Mouse (Mus musculus) liver, postnatal 0 days (tissue): ENCODE data around the gene Cers5. TPM values are rescaled to one million over a fixed set of nuclear protein-coding genes. Genes with fewer than 3 reads are reported as not detected.
A peak's percentile ranks its signal among the peaks of the same experiment; 100 is the strongest.

Source experiments
- ATAC-seq: fragments of 200-750 bp; cut with Nextera tagmentation; 2 replicates; pipeline ENCODE4 v1.8.0; 2017; ENCODE audit warnings: mild to moderate bottlenecking, moderate library complexity
- DNase-seq: peaks from one replicate; pipeline ENCODE4 v3.0.0-alpha.2; 2016
- H3K27ac ChIP-seq: fragments of 300-500 bp; sonication (generic); 2 replicates; pipeline ENCODE4 v1.5.1; 2014; ENCODE audit warnings: antibody characterized with exemption, moderate library complexity, mild to moderate bottlenecking, low read depth
- H3K27me3 ChIP-seq: fragments of 300-500 bp; sonication (generic); 2 replicates; pipeline ENCODE4 v1.6.1; 2014; ENCODE audit warnings: low read length, control low read depth, mixed read lengths; ENCODE audit not compliant: insufficient read depth
- H3K36me3 ChIP-seq: fragments of 300-500 bp; sonication (generic); replicated peaks from 2 replicates; pipeline ENCODE4 v1.6.1; 2014; ENCODE audit warnings: mild to moderate bottlenecking, control low read depth, low read length, moderate library complexity, mixed read lengths; ENCODE audit not compliant: insufficient read depth
- H3K4me1 ChIP-seq: fragments of 300-500 bp; sonication (generic); 2 replicates; pipeline ENCODE4 v1.6.1; 2014; ENCODE audit warnings: antibody characterized with exemption, mild to moderate bottlenecking, control low read depth; ENCODE audit not compliant: insufficient read depth
- H3K4me2 ChIP-seq: fragments of 300-500 bp; sonication (generic); 2 replicates; pipeline ENCODE4 v1.6.1; 2014; ENCODE audit warnings: low read depth, mild to moderate bottlenecking, low read length, moderate library complexity, mixed read lengths
- H3K4me3 ChIP-seq: fragments of 300-500 bp; sonication (generic); 2 replicates; pipeline ENCODE4 v1.5.1; 2014; ENCODE audit warnings: low read depth, low read length
- H3K9ac ChIP-seq: fragments of 300-500 bp; sonication (generic); replicated peaks from 2 replicates; pipeline ENCODE4 v1.6.1; 2014; ENCODE audit warnings: mild to moderate bottlenecking, moderate library complexity
- H3K9me3 ChIP-seq: fragments of 300-500 bp; sonication (generic); 2 replicates; pipeline ENCODE4 v1.6.1; 2016; ENCODE audit warnings: mild to moderate bottlenecking, control low read depth, low read length, mixed read lengths
- CTCF ChIP-seq: sonication (generic); IDR thresholded peaks from 2 replicates; pipeline ENCODE4 v1.5.1; 2016; ENCODE audit warnings: antibody characterized with exemption, low read depth
- EP300 ChIP-seq: IDR thresholded peaks from 2 replicates; pipeline ENCODE4 v1.6.1; 2016; ENCODE audit warnings: antibody characterized with exemption, low read depth, mild to moderate bottlenecking
- WGBS: fragments of 180-500 bp; shearing (Covaris S2); extraction: QIAGEN DNeasy Blood & Tissue Kit; methylation state at CpG from one replicate; pipeline ENCODE4 v1.1.7; 2014; ENCODE audit not compliant: insufficient replicate concordance; 5-methylcytosine and 5-hydroxymethylcytosine counted together
- polyA plus RNA-seq: library from polyadenylated mRNA; unstranded; fragments of >200 nt; fragmentation: Nextera tagmentation; extraction: Ambion mirVana; gene quantifications from 2 replicates; pipeline ENCODE4 v1.2.1, GENCODE M21; 2015

Gene Cers5
- polyA plus RNA-seq, 1 experiment from 2014 or later: 7.0 TPM

DNA sequence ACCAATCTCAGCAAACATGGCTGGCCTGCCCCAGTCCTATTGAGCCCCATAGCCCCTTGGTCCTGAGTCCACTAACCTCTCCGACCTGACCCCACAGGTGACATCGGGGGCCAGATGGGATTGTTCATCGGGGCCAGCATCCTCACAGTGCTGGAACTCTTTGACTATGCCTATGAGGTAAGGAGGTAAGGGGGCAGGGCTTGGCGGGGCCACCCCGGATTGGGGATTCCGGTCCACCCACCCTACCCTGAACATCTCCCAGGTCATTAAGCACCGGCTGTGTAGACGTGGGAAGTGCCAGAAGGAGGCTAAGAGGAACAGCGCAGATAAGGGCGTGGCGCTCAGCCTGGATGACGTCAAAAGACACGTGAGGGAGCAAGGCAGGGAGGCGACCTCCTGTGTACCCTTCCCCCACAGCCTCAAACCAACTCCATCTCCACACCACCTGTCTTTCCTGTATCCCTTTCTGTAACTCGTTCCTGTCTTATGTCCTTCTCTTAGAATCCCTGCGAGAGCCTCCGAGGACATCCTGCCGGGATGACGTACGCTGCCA is 74.1 kb downstream of the Cers5 start:
- H3K4me1 ChIP-seq: peaks cover 17% of the 10 kb centered on the region
- DNase-seq: no peak
- no peak overlapping the region for H3K9ac ChIP-seq
- no peak overlapping the region for H3K4me2 ChIP-seq
- no peak overlapping the region for H3K27ac ChIP-seq
- WGBS: 33% methylated on average over 20 of the region's 20 CpGs
- no peaks in the 10 kb centered on the region for H3K36me3 ChIP-seq
- TF ChIP-seq EP300: no peak
- no peak for TF ChIP-seq CTCF
- no peak overlapping the region for H3K4me3 ChIP-seq
- no peaks in the 10 kb centered on the region for H3K27me3 ChIP-seq
- H3K9me3 ChIP-seq: no peaks in the 10 kb centered on the region
- ATAC-seq: no peak

- Histone ChIP-seq H3K4me2 (no peak overlapping the region), H3K4me1 (peaks cover 17% of the 10 kb centered on the region), H3K36me3 (no peaks in the 10 kb centered on the region), H3K27me3 (no peaks in the 10 kb centered on the region), H3K27ac (no peak overlapping the region), H3K9ac (no peak overlapping the region), H3K9me3 (no peaks in the 10 kb centered on the region), H3K4me3 (no peak overlapping the region)
- WGBS: 25% methylated on average over 2 of the region's 2 CpGs
- DNase-seq (no peak), ATAC-seq (no peak)
- TF ChIP-seq CTCF (no peak), EP300 (no peak)
These were observed 75.4 kb downstream of the Cers5 start for GRCm38 (mm10) chr15:99697309-99697708.

- H3K9ac ChIP-seq: no peak overlapping the region
- no peaks in the 10 kb centered on the region for H3K4me1 ChIP-seq
- TF ChIP-seq EP300 (no peak), CTCF (no peak)
- no peaks in the 10 kb centered on the region for H3K36me3 ChIP-seq
- no peak for ATAC-seq
- no peak overlapping the region for H3K4me3 ChIP-seq
- H3K27me3 ChIP-seq: peaks cover 6% of the 10 kb centered on the region; the same call in 1 of the 2 replicates
- WGBS: 49% methylated on average over 9 of the region's 9 CpGs
- no peak for DNase-seq
- no peak overlapping the region for H3K4me2 ChIP-seq
- H3K27ac ChIP-seq: no peak overlapping the region
- no peaks in the 10 kb centered on the region for H3K9me3 ChIP-seq
These were observed 80.7 kb downstream of the Cers5 start for GRCm38 (mm10) chr15:99691976-99692375.

GRCm38 (mm10) chr15:99690924-99691323 is 81.8 kb downstream of the Cers5 start:
- WGBS: 35% methylated on average over 4 of the region's 4 CpGs
- TF ChIP-seq EP300: no peak
- no peak overlapping the region for H3K4me3 ChIP-seq
- no peak overlapping the region for H3K4me2 ChIP-seq
- peaks cover 6% of the 10 kb centered on the region; the same call in 1 of the 2 replicates for H3K27me3 ChIP-seq
- H3K4me1 ChIP-seq: no peaks in the 10 kb centered on the region
- no peak overlapping the region for H3K9ac ChIP-seq
- ATAC-seq: no peak
- H3K9me3 ChIP-seq: no peaks in the 10 kb centered on the region
- no peaks in the 10 kb centered on the region for H3K36me3 ChIP-seq
- DNase-seq: no peak
- no peak overlapping the region for H3K27ac ChIP-seq

GRCm38 (mm10) chr15:99688712-99689111 is 84.0 kb downstream of the Cers5 start:
- peak; percentile 44; the same call in 1 of the 2 replicates for ATAC-seq
- no peaks in the 10 kb centered on the region for H3K36me3 ChIP-seq
- no peaks in the 10 kb centered on the region for H3K4me1 ChIP-seq
- no peak overlapping the region for H3K27ac ChIP-seq
- H3K9ac ChIP-seq: no peak overlapping the region
- H3K27me3 ChIP-seq: peaks cover 6% of the 10 kb centered on the region; the same call in 1 of the 2 replicates
- 8% methylated on average over 4 of the region's 4 CpGs for WGBS
- no peak overlapping the region for H3K4me3 ChIP-seq
- TF ChIP-seq CTCF (peak; percentile 95), EP300 (no peak)
- peak; percentile 49 for DNase-seq
- no peak overlapping the region for H3K4me2 ChIP-seq
- no peaks in the 10 kb centered on the region for H3K9me3 ChIP-seq

Other genes with a start within 250 kb of the Cers5 start
- gene Faim2, start 244.7 kb downstream of the Cers5 start, polyA plus RNA-seq: not detected in 2 replicates
- not detected in 2 replicates for gene Aqp2, start 193.8 kb downstream of the Cers5 start, polyA plus RNA-seq
- 0.14 TPM in 1 of 2 replicates, not detected in the other for gene Aqp5, start 182.1 kb downstream of the Cers5 start, polyA plus RNA-seq
- not detected in 2 replicates for gene Aqp6, start 171.5 kb downstream of the Cers5 start, polyA plus RNA-seq
- 28.6 and 31.9 TPM in 2 replicates for gene Racgap1, start 121.2 kb downstream of the Cers5 start, polyA plus RNA-seq
- 0.38 and 0.54 TPM in 2 replicates for gene Asic1, start 102.5 kb downstream of the Cers5 start, polyA plus RNA-seq
- 4.7 and 5.3 TPM in 2 replicates for gene Smarcd1, start 70.8 kb downstream of the Cers5 start, polyA plus RNA-seq
- 1.3 and 2.9 TPM in 2 replicates for gene Gm17349, start 67.4 kb downstream of the Cers5 start, polyA plus RNA-seq
- 147 and 150 TPM in 2 replicates for gene Gpd1, start 55.4 kb downstream of the Cers5 start, polyA plus RNA-seq
- gene Cox14, start 47.3 kb downstream of the Cers5 start, polyA plus RNA-seq: 111 and 117 TPM in 2 replicates
- gene Lima1, start 102.6 kb upstream of the Cers5 start, polyA plus RNA-seq: 14.8 and 15.0 TPM in 2 replicates
- gene Fam186a, start 194.2 kb upstream of the Cers5 start, polyA plus RNA-seq: not detected in 2 replicates
- 16.2 and 17.3 TPM in 2 replicates for gene Larp4, start 197.2 kb upstream of the Cers5 start, polyA plus RNA-seq